Mouse (Mus musculus) thymus, adult 2 months (tissue): ENCODE measurements around the gene Sptssb. TPM values are rescaled to one million over a fixed set of nuclear protein-coding genes. Genes with fewer than 3 reads are reported as not detected.

Source experiments
- DNase-seq: peaks from one replicate; pipeline ENCODE4 v3.0.0; 2021
- H3K27ac ChIP-seq: fragments of 200-500 bp; 2 replicates; pipeline ENCODE4 v1.5.1; 2012; ENCODE audit warnings: low read length, control low read depth; ENCODE audit not compliant: control insufficient read depth, insufficient read depth
- H3K27me3 ChIP-seq: fragments of 200-500 bp; 2 replicates; pipeline ENCODE4 v1.6.1; 2012; ENCODE audit warnings: mild to moderate bottlenecking, low read length, moderate library complexity, mixed read lengths; ENCODE audit not compliant: control insufficient read depth, insufficient read depth
- H3K36me3 ChIP-seq: fragments of 200-500 bp; 2 replicates; pipeline ENCODE4 v1.6.1; 2012; ENCODE audit warnings: mild to moderate bottlenecking, low read length, moderate library complexity; ENCODE audit not compliant: control insufficient read depth, insufficient read depth
- H3K4me1 ChIP-seq: fragments of 200-500 bp; replicated peaks from 2 replicates; pipeline ENCODE4 v1.6.1; 2012; ENCODE audit warnings: low read length; ENCODE audit not compliant: control insufficient read depth, insufficient read depth
- H3K4me3 ChIP-seq: fragments of 200-500 bp; 2 replicates; pipeline ENCODE4 v1.5.1; 2012; ENCODE audit warnings: mild to moderate bottlenecking, low read length, control low read depth, moderate library complexity; ENCODE audit not compliant: control insufficient read depth, insufficient read depth
- CTCF ChIP-seq: fragments of 200-500 bp; IDR thresholded peaks from 2 replicates; pipeline ENCODE4 v1.5.1; 2012; ENCODE audit warnings: mild to moderate bottlenecking, control low read depth, low read length, moderate library complexity, borderline replicate concordance; ENCODE audit not compliant: control insufficient read depth, poor library complexity, insufficient read depth; ENCODE audit errors: extremely low read depth
- POLR2A ChIP-seq: fragments of 200-500 bp; IDR thresholded peaks from 2 replicates; pipeline ENCODE4 v1.6.1; 2012; ENCODE audit warnings: mild to moderate bottlenecking, low read length, control low read depth, moderate library complexity; ENCODE audit not compliant: control insufficient read depth, poor library complexity, insufficient read depth; ENCODE audit errors: extremely low read depth
- WGBS: fragments of 180-500 bp; shearing (Covaris S2); methylation state at CpG from one replicate; pipeline ENCODE4 v1.1.7; 2018; 5-methylcytosine and 5-hydroxymethylcytosine counted together
- polyA plus RNA-seq: library from polyadenylated mRNA; depleted of rRNA; stranded (reverse); fragments of >200 nt; gene quantifications from 2 replicates; pipeline ENCODE4 v1.2.3, GENCODE M21; 2012; rRNA removed

The Sptssb gene
- 2.3 and 5.5 TPM in 2 replicates for polyA plus RNA-seq

DNA sequence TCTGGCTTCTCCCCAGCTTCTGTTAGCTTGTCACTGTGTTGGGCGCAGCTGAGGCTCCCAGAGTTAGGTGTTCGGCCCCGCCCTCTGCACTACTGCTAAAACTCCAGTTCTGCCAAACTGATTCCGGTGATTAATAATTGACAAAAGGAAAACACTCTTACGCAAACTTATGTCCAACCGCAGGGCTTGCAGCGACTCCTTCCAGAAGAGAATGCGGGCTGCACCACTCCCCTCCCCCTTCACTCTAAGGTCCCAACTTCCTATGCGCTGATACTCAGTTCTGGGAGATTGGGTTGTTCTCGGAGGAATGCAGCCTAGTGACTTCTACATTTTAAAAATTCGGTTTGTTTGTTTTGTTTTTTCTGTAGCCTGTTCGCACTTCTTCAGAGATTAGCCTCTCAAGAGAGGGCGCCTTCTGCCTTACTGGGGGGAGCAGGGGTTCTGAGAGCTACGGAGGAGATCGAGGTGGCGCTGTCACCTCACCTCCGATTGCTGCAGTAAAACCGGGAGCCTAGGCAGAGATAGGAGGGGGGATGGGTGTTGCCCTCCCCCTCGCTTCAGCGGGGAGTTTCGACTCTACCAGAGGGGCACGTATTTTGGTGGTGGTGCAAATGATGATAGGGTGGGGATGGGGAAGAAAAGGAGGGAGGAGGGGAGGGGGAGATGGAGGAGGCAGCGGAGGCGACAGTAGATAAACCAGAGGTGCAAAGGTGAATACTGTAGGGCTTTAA lies at the start of gene Sptssb:
Gene Sptssb, minus strand, starts transcription at position 83 of the 731 bp plus-strand sequence.
- Histone ChIP-seq H3K36me3 (no peaks in the 10 kb centered on the region), H3K4me3 (no peak within 1 kb of the TSS), H3K4me1 (no peaks in the 10 kb centered on the region), H3K27ac (no peak within 1 kb of the TSS), H3K27me3 (no peaks in the 10 kb centered on the region; the same call in 1 of the 2 replicates)
- no peak for DNase-seq
- TF ChIP-seq CTCF: no peak
- TF ChIP-seq POLR2A: no peak
- 4% methylated on average over 24 of the region's 24 CpGs for WGBS

DNA sequence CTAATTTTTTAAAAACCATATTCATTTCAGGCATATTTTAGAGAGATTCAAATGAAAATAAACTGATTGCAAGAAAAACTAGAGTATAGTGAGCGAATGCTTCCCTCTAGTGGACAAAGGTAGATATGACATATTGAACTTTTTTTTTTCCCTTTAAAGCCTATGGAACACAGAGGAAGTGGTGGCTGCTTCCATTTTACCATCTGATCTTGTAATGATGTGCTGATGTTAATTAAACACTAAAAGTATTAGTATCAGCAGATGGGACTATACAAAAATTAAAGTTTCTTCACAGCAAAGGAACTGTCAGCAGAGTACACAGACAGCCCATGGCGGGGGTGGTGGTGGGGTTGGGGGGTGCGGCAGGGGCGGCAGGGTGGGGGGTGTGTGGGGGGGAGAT lies 48.3 kb upstream of the Sptssb start:
- H3K27ac ChIP-seq: no peak overlapping the region
- H3K4me3 ChIP-seq: no peak overlapping the region
- no peaks in the 10 kb centered on the region for H3K36me3 ChIP-seq
- no peak for TF ChIP-seq POLR2A
- no peak for TF ChIP-seq CTCF
- no peaks in the 10 kb centered on the region for H3K27me3 ChIP-seq
- no peaks in the 10 kb centered on the region for H3K4me1 ChIP-seq
- 53% methylated on average over 4 of the region's 4 CpGs for WGBS
- no peak for DNase-seq

DNA sequence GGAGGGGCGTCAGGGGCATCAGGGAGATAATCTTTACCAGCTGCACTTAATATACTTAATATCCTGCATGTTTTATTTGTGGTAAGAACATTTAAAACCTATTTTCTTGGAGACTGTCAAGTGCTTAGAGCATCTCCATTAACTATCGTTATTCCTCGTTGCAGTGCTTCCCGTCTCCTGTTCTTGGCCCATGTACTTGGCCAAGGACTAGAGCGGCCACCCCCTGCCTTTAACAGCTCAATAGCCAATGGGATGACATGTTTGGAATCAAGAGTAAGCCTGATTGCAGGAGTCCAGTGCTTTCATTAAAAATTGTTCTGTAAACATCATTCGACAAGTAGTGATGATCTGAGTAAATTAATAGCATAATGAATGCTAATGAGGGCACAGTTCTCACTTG lies 47.8 kb upstream of the Sptssb start:
- peaks cover 3% of the 10 kb centered on the region for H3K4me1 ChIP-seq
- 65% methylated on average over 6 of the region's 6 CpGs for WGBS
- TF ChIP-seq POLR2A (no peak), CTCF (no peak)
- no peak overlapping the region for H3K4me3 ChIP-seq
- no peak overlapping the region for H3K27ac ChIP-seq
- H3K27me3 ChIP-seq: no peaks in the 10 kb centered on the region
- DNase-seq: no peak
- H3K36me3 ChIP-seq: no peaks in the 10 kb centered on the region

DNA sequence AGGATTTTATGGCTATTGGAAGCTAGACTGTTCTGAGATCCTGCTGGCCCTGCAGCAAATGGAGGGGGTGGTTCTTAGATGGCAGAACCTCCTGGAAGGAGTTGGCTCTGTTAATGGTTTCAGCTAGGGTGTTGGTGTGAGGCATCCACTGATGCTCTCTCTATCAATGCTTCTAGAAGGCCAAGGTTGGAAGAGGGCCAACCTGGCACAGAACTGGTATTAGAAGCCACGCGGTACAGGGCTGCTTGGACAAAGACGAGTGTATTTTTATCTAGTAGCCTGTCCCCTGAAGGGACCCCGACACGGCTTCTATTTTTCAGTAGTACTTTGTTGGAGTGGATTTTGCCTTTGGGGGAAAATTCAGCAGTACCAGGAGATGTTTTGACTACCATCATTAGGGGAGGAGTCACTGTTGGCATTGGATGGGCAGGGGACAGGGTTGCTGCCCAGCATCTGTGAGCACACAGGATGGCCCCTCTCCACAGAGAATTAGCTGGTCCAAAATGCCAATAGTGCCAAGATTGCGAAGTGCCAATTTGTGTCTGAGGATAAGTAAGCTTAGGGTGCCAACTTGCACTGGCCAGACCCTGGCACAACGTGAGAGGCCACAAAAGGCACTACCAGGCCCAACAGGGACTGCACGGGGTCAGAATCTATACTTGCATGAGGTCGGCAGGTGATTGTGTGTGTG lies 43.2 kb upstream of the Sptssb start:
- WGBS: 93% methylated on average over 9 of the region's 9 CpGs
- DNase-seq: no peak

DNA sequence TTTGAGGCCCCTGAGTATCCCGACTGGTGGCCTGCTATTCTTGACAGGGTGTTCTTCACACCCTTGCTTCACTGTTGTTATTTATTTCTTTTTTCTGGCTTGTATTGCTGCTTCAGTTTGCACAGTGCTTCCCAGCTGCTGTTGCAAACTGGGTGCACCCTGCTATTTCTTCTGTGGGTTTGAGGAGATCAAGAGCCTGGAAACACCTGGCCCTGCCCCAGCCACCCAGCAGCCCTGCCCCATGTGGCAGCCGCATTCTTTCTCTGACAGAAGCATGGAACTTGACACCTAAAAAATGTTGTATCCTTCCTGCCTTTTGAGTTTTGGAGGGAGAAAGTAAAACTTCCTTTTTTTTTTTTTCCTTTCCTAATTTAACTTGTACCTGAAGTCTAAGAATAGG lies 42.6 kb upstream of the Sptssb start:
- no peak overlapping the region for H3K4me3 ChIP-seq
- H3K36me3 ChIP-seq: no peaks in the 10 kb centered on the region
- H3K27ac ChIP-seq: no peak overlapping the region
- H3K4me1 ChIP-seq: peaks cover 5% of the 10 kb centered on the region
- TF ChIP-seq POLR2A (no peak), CTCF (no peak)
- no peaks in the 10 kb centered on the region for H3K27me3 ChIP-seq
- 18% methylated on average over 2 of the region's 2 CpGs for WGBS
- peak; percentile 61 for DNase-seq

More for the DNA sequence above, 43.2 kb upstream of the Sptssb start:
- Histone ChIP-seq H3K36me3 (no peaks in the 10 kb centered on the region), H3K27ac (no peak overlapping the region), H3K4me3 (no peak overlapping the region), H3K4me1 (peaks cover 5% of the 10 kb centered on the region), H3K27me3 (no peaks in the 10 kb centered on the region)
- no peak for TF ChIP-seq CTCF
- TF ChIP-seq POLR2A: no peak

DNA sequence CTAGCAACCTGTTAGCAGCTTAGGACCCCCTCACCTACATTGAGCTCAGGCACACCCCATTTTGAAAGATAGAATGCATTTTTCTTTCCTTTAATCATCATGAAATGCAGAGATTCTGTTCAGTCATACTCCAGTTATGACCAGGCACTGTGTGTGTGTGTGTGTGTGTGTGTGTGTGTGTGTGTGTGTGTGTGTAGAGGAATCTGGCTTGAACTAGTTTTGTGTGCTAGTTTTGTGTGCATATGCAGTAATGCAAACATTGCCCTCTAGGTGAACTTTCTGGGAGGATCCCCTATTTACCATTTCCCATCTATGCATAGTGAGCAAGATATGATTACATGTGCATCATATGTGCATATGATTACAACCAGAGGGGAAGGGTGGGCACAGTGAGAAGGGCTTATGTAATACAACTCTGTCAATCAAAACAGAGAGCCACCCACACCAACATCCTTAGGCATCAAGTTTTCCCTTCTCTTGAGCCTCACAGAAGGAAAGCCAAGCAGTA lies 42.2 kb upstream of the Sptssb start:
- H3K4me3 ChIP-seq: no peak overlapping the region
- H3K27me3 ChIP-seq: no peaks in the 10 kb centered on the region
- H3K27ac ChIP-seq: no peak overlapping the region
- peaks cover 5% of the 10 kb centered on the region for H3K4me1 ChIP-seq
- no peaks in the 10 kb centered on the region for H3K36me3 ChIP-seq
- no peak for TF ChIP-seq CTCF
- no peak for TF ChIP-seq POLR2A
- DNase-seq: no peak

DNA sequence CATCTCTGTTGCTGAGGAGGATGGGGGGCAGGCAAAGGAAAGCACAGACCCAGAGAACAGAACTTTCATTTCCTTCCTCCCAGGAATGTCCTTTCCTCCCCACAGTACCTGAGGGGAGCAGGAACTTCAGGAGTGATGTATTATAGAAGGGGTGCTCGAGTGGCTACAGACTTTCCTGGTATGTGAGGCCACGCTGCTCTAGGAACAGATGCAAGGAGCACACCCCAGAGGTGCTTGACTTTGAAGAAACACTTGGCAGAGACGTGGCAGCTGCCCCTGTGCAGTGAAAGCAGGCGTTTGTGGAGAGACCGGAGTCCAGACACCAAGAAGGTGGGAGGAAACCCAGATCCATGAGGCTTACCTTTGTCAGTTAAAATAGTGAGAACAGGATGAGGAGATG lies 40.6 kb upstream of the Sptssb start:
- DNase-seq: no peak
- no peaks in the 10 kb centered on the region for H3K36me3 ChIP-seq
- WGBS: 79% methylated on average over 5 of the region's 5 CpGs
- H3K4me1 ChIP-seq: peaks cover 5% of the 10 kb centered on the region
- H3K27me3 ChIP-seq: no peaks in the 10 kb centered on the region
- H3K27ac ChIP-seq: no peak overlapping the region
- TF ChIP-seq POLR2A: no peak
- TF ChIP-seq CTCF: no peak
- no peak overlapping the region for H3K4me3 ChIP-seq
